Mouse (Mus musculus) hindbrain, embryonic 10.5 days (tissue): ENCODE measurements at regions not wholly inside any gene's neighbourhood (a gene's known extent, or its start where the extent isn't known, plus 50 kb on each side); places are given as distances from the start of the nearest gene placed in this dataset.
"Not testable (repeated sequence)": the region's sequence is repeated elsewhere in the genome, so short reads cannot be mapped to it uniquely, and the experiment has no call there.

Experiments
- DNase-seq: peaks from one replicate; pipeline ENCODE4 v3.0.0-alpha.2; 2017; ENCODE audit warnings: low spot score
- H3K27ac ChIP-seq: fragments of 300-500 bp; sonication (generic); 2 replicates; pipeline ENCODE4 v1.5.1; 2016; ENCODE audit warnings: mild to moderate bottlenecking, moderate library complexity
- H3K27me3 ChIP-seq: fragments of 300-500 bp; sonication (generic); 2 replicates; pipeline ENCODE4 v1.6.1; 2016; ENCODE audit warnings: mild to moderate bottlenecking; ENCODE audit not compliant: poor library complexity, insufficient read depth, severe bottlenecking
- H3K36me3 ChIP-seq: fragments of 300-500 bp; sonication (generic); 2 replicates; pipeline ENCODE4 v1.6.1; 2016; ENCODE audit warnings: mild to moderate bottlenecking, moderate library complexity
- H3K4me1 ChIP-seq: fragments of 300-500 bp; sonication (generic); replicated peaks from 2 replicates; pipeline ENCODE4 v1.6.1; 2016; ENCODE audit warnings: mild to moderate bottlenecking
- H3K4me3 ChIP-seq: fragments of 300-500 bp; sonication (generic); 2 replicates; pipeline ENCODE4 v1.5.1; 2016; ENCODE audit warnings: mild to moderate bottlenecking, moderate library complexity
- H3K9me3 ChIP-seq: fragments of 300-500 bp; sonication (generic); 2 replicates; pipeline ENCODE4 v1.6.1; 2016; ENCODE audit warnings: mild to moderate bottlenecking, moderate library complexity
- WGBS: fragments of 180-500 bp; shearing (Covaris S2); methylation state at CpG from one replicate; pipeline ENCODE4 v1.1.7; 2016; 5-methylcytosine and 5-hydroxymethylcytosine counted together

DNA sequence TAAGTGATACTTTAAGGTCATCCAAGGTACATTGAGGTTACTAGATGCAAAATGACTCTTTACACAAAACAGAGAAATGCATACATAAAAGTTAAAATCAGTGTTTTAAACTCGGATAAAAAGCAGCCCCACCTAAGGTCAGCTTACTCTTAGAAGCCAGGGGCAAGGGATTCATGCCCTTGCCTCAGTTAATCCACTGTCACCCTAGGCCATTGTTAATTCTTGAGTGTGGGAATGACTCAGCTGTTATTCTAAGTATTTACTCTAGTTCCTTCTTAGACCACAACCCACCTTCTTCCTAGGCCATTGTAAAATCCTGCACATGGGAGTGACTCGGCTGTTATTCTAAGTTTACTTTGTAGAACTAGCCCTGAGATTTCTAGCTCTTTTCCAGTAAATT is 64.1 kb upstream of the Ces1h start:
- DNase-seq, H3K4me1 ChIP-seq: not testable (repeated sequence)
- 84% methylated on average over 2 of the region's 2 CpGs for WGBS

DNA sequence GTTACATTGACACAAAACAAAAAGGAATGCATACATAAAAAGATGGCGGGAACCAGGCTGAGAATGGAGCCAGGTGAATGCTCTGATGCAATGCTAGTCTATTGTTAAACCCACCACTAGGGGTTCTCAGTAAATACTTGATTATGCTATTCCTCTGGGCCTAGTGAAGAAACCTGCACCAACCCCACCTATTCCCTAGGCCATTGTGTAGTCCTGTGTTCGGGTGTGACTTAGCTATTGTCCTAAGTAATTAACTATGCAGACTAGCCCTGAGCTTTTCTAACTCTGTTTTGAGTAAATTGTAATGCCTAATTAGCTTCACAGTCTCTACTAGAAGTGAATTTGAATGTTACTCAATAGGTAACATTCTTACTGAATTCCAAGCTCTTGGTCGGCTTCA is 62.4 kb upstream of the Ces1h start:
- H3K4me3 ChIP-seq, result no peak overlapping the region
- no peaks in the 10 kb centered on the region for H3K9me3 ChIP-seq
- no peak overlapping the region for H3K27ac ChIP-seq
- WGBS, result 82% methylated on average over 3 of the region's 3 CpGs
- DNase-seq, result no peak
- H3K4me1 ChIP-seq, result peaks cover 4% of the 10 kb centered on the region
- no peaks in the 10 kb centered on the region for H3K27me3 ChIP-seq
- no peaks in the 10 kb centered on the region for H3K36me3 ChIP-seq

More for the DNA sequence above, 64.1 kb upstream of the Ces1h start:
- not testable (repeated sequence) for H3K27me3 ChIP-seq, H3K27ac ChIP-seq, H3K4me3 ChIP-seq, H3K36me3 ChIP-seq, H3K9me3 ChIP-seq

DNA sequence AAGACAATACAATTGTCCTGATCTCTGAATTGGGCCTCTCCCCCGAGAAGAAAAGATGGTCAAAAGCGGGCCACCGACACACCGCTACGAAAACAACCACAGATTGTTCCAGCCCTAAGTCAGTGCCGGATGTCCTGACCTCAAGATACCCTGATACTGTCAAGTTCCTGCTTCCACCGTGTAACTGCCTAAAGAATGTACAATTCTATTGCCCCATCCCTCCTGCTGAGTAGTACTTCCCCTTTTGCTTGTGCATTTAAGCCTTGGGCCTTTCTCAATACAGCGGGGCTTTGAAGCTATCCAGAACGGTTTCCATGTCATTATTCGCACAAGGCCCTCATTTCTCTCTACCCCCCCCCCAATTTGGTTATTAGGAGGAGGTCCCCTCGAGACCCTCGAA is 57.1 kb upstream of the Ces1h start:
- DNase-seq, H3K27ac ChIP-seq, H3K9me3 ChIP-seq, H3K36me3 ChIP-seq, H3K4me1 ChIP-seq, H3K27me3 ChIP-seq, H3K4me3 ChIP-seq: not testable (repeated sequence)
- WGBS, result 72% methylated on average over 12 of the region's 12 CpGs

DNA sequence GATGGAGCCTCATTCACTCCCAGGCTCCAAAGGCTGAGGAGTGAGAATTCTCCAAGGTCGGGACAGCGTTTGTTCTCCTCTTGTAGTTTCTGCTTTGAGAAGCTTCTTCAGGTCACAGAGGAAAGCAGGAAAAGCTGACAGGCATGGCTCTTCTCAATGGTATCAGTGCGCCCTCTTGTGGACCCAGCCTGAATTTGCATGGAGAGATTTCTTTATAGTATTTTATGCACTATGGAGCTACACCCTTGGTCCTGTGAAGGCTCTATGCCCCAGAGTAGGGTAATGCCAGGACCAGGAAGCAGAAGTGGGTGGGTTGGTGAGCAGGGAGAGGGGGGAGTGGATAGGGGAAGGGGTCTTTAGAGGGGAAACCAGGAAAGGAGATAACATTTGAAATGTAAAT is 51.1 kb upstream of the Ces1h start:
- H3K27me3 ChIP-seq, result no peaks in the 10 kb centered on the region
- no peak overlapping the region for H3K4me3 ChIP-seq
- peak; percentile 74 for DNase-seq
- no peaks in the 10 kb centered on the region for H3K9me3 ChIP-seq
- WGBS, result 8% methylated on average over 3 of the region's 3 CpGs
- no peak overlapping the region for H3K27ac ChIP-seq
- no peaks in the 10 kb centered on the region for H3K36me3 ChIP-seq
- H3K4me1 ChIP-seq, result 0 out of 2 replicates have a peak, but pooled peaks cover 3% of the 10 kb centered on the region
